Mouse (Mus musculus) CH12.LX (cell line): Measurements from ENCODE around the gene Edem2.

ENCODE experiments used
- CTCF ChIP-seq, 2 experiments: IDR thresholded peaks in 1 of 2; conservative IDR thresholded peaks in 1 of 2; 2 replicates each; pipeline ENCODE4 v1.5.1; 2011 to 2012; ENCODE audit warnings: low read depth in 2 of 2, low read length in 2 of 2, improper control_type of control experiment in 1 of 2, inconsistent platforms in 1 of 2, mild to moderate bottlenecking in 1 of 2, moderate library complexity in 1 of 2
- EP300 ChIP-seq: IDR thresholded peaks from 2 replicates; pipeline ENCODE4 v1.6.1; 2011; ENCODE audit warnings: low read length, improper control_type of control experiment
- GABPA ChIP-seq: IDR thresholded peaks from 2 replicates; pipeline ENCODE4 v1.6.1; 2012; ENCODE audit warnings: low read depth, low read length, improper control_type of control experiment, inconsistent platforms; ENCODE audit not compliant: insufficient replicate concordance
- IRF4 ChIP-seq: IDR thresholded peaks from 2 replicates; pipeline ENCODE4 v1.6.1; 2014; ENCODE audit warnings: low read depth, mild to moderate bottlenecking, inconsistent platforms, low read length, improper control_type of control experiment
- MEF2A ChIP-seq: IDR thresholded peaks from 2 replicates; pipeline ENCODE4 v1.6.1; 2014; ENCODE audit warnings: low read depth, mild to moderate bottlenecking, inconsistent platforms, low read length, improper control_type of control experiment, borderline replicate concordance
- MXI1 ChIP-seq: IDR thresholded peaks from 2 replicates; pipeline ENCODE4 v1.6.1; 2011; ENCODE audit warnings: mild to moderate bottlenecking, low read depth, low read length, improper control_type of control experiment
- USF1 ChIP-seq: IDR thresholded peaks from 2 replicates; pipeline ENCODE4 v1.6.1; 2014; ENCODE audit warnings: low read depth, mild to moderate bottlenecking, inconsistent platforms, low read length, improper control_type of control experiment
- ZNF384 ChIP-seq: IDR thresholded peaks from 2 replicates; pipeline ENCODE4 v1.6.1; 2012; ENCODE audit warnings: low read depth, low read length, improper control_type of control experiment, inconsistent platforms

GRCm38 (mm10) chr2:155683821-155684220, 45.5 kb downstream of the Edem2 start:
- TF ChIP-seq CTCF (conservative IDR thresholded peaks at IDR 0.05 in 1 of 2, IDR thresholded peaks at IDR 0.05 in 1 of 2; ENCODE audit: low read depth in 2 of 2, low read length in 2 of 2) (no peak), ZNF384 (no peak), EP300 (no peak), IRF4 (no peak), GABPA (no peak), MXI1 (no peak), MEF2A (no peak), USF1 (no peak)
